In the genomic region with DNA sequence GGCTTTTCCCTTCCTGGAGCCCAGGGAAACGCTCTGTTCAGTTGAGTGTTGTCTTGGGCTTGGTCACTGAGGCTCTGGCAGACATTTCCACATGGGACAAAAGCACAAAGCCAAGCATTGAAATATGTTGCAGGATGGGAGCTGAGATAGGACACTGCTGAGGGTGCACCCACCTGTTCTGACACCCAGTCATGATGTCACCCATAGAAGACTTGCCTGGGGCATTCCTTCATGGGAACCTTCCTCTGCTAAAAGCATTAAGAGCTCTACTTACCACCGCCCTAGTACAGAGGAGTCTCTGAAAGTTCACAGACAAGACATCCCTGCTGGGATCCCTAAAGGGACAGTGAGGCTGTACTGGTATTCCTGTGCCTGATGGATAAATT, we compare ENCODE assay signal across 8 mouse cellular contexts. TPM values are rescaled to one million over a fixed set of nuclear protein-coding genes. Genes with fewer than 3 reads are reported as not detected.
DNase-seq lines count a peak whose midpoint lies in the region; ATAC-seq and TF ChIP-seq lines count a peak whose summit lies in the region.

No protein-coding gene starts in this region.

- H3K36me3 ChIP-seq in kidney, embryonic 15.5 days, result no peaks in the 10 kb centered on the region
- H3K36me3 ChIP-seq in hindbrain, embryonic 13.5 days, result no peaks in the 10 kb centered on the region; the same call in 1 of the 2 replicates
- no peaks in the 10 kb centered on the region for H3K36me3 ChIP-seq in midbrain, embryonic 14.5 days (ENCODE audit: control insufficient read depth, insufficient read depth, low read length)

- no peak for DNase-seq in kidney, adult 8-10 months
- DNase-seq in midbrain, embryonic 14.5 days, result peak; percentile 4
- no peak for DNase-seq in ovary, postnatal 10 days (ENCODE audit: low spot score)
- no peak for DNase-seq in right cerebral cortex, postnatal 14 days
- DNase-seq in spleen, postnatal 36 days (ENCODE audit: low spot score in 2 of 2), result no peak

- no peak overlapping the region for H3K27ac ChIP-seq in kidney, embryonic 15.5 days
- no peak overlapping the region for H3K27ac ChIP-seq in bone marrow macrophage, adult 2 months (ENCODE audit: insufficient read depth, low read depth, low read length)
- H3K27ac ChIP-seq in hindbrain, embryonic 13.5 days, result peak overlapping the region; percentile 99; the same call in 1 of the 2 replicates
- no peak overlapping the region for H3K27ac ChIP-seq in midbrain, embryonic 14.5 days (replicated peaks; ENCODE audit: low read depth, low read length)

- TF ChIP-seq POLR2A in bone marrow macrophage, adult 2 months (IDR thresholded peaks at IDR 0.05; ENCODE audit: borderline replicate concordance, low read depth, low read length), result no peak

- peak overlapping the region; percentile 98 for H3K4me3 ChIP-seq in kidney, embryonic 15.5 days (replicated peaks)
- H3K4me3 ChIP-seq in bone marrow macrophage, adult 2 months (ENCODE audit: insufficient read depth, low read length), result peak overlapping the region; percentile 98
- peak overlapping the region; percentile 80 for H3K4me3 ChIP-seq in hindbrain, embryonic 13.5 days
- H3K4me3 ChIP-seq in midbrain, embryonic 14.5 days (replicated peaks; ENCODE audit: low read depth, low read length), result peak overlapping the region; percentile 92

- peaks cover 21% of the 10 kb centered on the region for H3K4me1 ChIP-seq in kidney, embryonic 15.5 days
- H3K4me1 ChIP-seq in bone marrow macrophage, adult 2 months (ENCODE audit: control insufficient read depth, insufficient read depth, low read length), result peaks cover 15% of the 10 kb centered on the region
- peaks cover 40% of the 10 kb centered on the region for H3K4me1 ChIP-seq in hindbrain, embryonic 13.5 days (replicated peaks)
- peaks cover 17% of the 10 kb centered on the region for H3K4me1 ChIP-seq in midbrain, embryonic 14.5 days (ENCODE audit: control insufficient read depth, insufficient read depth, low read length)

- TF ChIP-seq CTCF in bone marrow macrophage, adult 2 months (IDR thresholded peaks at IDR 0.05; ENCODE audit: low read depth, low read length), result no peak

- no peaks in the 10 kb centered on the region for H3K27me3 ChIP-seq in kidney, embryonic 15.5 days
- no peaks in the 10 kb centered on the region for H3K27me3 ChIP-seq in hindbrain, embryonic 13.5 days
- H3K27me3 ChIP-seq in midbrain, embryonic 14.5 days (ENCODE audit: control insufficient read depth, insufficient read depth, low read length), result no peaks in the 10 kb centered on the region

- H3K9me3 ChIP-seq in kidney, embryonic 15.5 days (replicated peaks), result no peaks in the 10 kb centered on the region
- no peaks in the 10 kb centered on the region for H3K9me3 ChIP-seq in hindbrain, embryonic 13.5 days
- no peaks in the 10 kb centered on the region for H3K9me3 ChIP-seq in midbrain, embryonic 14.5 days (ENCODE audit: control insufficient read depth, low read length)

- ATAC-seq in kidney, embryonic 15.5 days (replicated peaks; ENCODE audit: low FRiP score), result no peak
- no peak for ATAC-seq in hindbrain, embryonic 13.5 days (ENCODE audit: low FRiP score)
- no peak for ATAC-seq in midbrain, embryonic 14.5 days (ENCODE audit: low FRiP score, low TSS enrichment)

- peak overlapping the region; percentile 94 for H3K9ac ChIP-seq in kidney, embryonic 15.5 days
- H3K9ac ChIP-seq in hindbrain, embryonic 13.5 days, result peak overlapping the region; percentile 99
- H3K9ac ChIP-seq in midbrain, embryonic 14.5 days (replicated peaks; ENCODE audit: low read length), result peak overlapping the region; percentile 99

- H3K4me2 ChIP-seq in kidney, embryonic 15.5 days, result peak overlapping the region; percentile 82
- peak overlapping the region; percentile 93 for H3K4me2 ChIP-seq in hindbrain, embryonic 13.5 days
- peak overlapping the region; percentile 93 for H3K4me2 ChIP-seq in midbrain, embryonic 14.5 days (ENCODE audit: low read length)

- 44% methylated on average over 2 of the region's 2 CpGs for WGBS in kidney, embryonic 15.5 days
- 43% methylated on average over 2 of the region's 2 CpGs for WGBS in hindbrain, embryonic 13.5 days
- 55% methylated on average over 2 of the region's 2 CpGs for WGBS in midbrain, embryonic 14.5 days

RNA-seq across cellular contexts. Expression of gene Gm20518, which starts 1.1 kb away (rescaled TPM):
- 0.57 and 1.1 TPM in 2 replicates for polyA plus RNA-seq in kidney, embryonic 15.5 days (2015; fragmentation: Nextera tagmentation; extraction: Ambion mirVana)
- not detected in 2 replicates for polyA plus RNA-seq in bone marrow macrophage, adult 2 months (2012; ENCODE audit: insufficient read depth, insufficient read length, missing spikeins)
- 0.63 and 0.65 TPM in 2 replicates for polyA plus RNA-seq in hindbrain, embryonic 13.5 days (2015; fragmentation: Nextera tagmentation; extraction: Ambion mirVana)
- 0.54 and 0.55 TPM in 2 replicates for polyA plus RNA-seq in midbrain, embryonic 14.5 days (2014; fragmentation: Nextera tagmentation; extraction: Ambion mirVana)

RNA-seq across cellular contexts. Expression of gene Tssk1, which starts 3.7 kb away (rescaled TPM):
- polyA plus RNA-seq in kidney, embryonic 15.5 days (2015; fragmentation: Nextera tagmentation; extraction: Ambion mirVana), result not detected in 2 replicates
- not detected in 2 replicates for polyA plus RNA-seq in bone marrow macrophage, adult 2 months (2012; ENCODE audit: insufficient read depth, insufficient read length, missing spikeins)
- polyA plus RNA-seq in hindbrain, embryonic 13.5 days (2015; fragmentation: Nextera tagmentation; extraction: Ambion mirVana), result 0.05 and 0.10 TPM in 2 replicates
- polyA plus RNA-seq in midbrain, embryonic 14.5 days (2014; fragmentation: Nextera tagmentation; extraction: Ambion mirVana), result 0.08 and 0.09 TPM in 2 replicates

RNA-seq across cellular contexts. Expression of gene Dgcr2, which starts 8.0 kb away (rescaled TPM):
- polyA plus RNA-seq in kidney, embryonic 15.5 days (2015; fragmentation: Nextera tagmentation; extraction: Ambion mirVana), result 86.0 and 91.9 TPM in 2 replicates
- 23.2 and 29.4 TPM in 2 replicates for polyA plus RNA-seq in bone marrow macrophage, adult 2 months (2012; ENCODE audit: insufficient read depth, insufficient read length, missing spikeins)
- polyA plus RNA-seq in hindbrain, embryonic 13.5 days (2015; fragmentation: Nextera tagmentation; extraction: Ambion mirVana), result 94.0 and 101 TPM in 2 replicates
- 104 and 108 TPM in 2 replicates for polyA plus RNA-seq in midbrain, embryonic 14.5 days (2014; fragmentation: Nextera tagmentation; extraction: Ambion mirVana)

RNA-seq across cellular contexts. Expression of gene Tssk2, which starts 8.1 kb away (rescaled TPM):
- polyA plus RNA-seq in kidney, embryonic 15.5 days (2015; fragmentation: Nextera tagmentation; extraction: Ambion mirVana), result 0.12 TPM in 1 of 2 replicates, not detected in the other
- polyA plus RNA-seq in bone marrow macrophage, adult 2 months (2012; ENCODE audit: insufficient read depth, insufficient read length, missing spikeins), result not detected in 2 replicates
- polyA plus RNA-seq in hindbrain, embryonic 13.5 days (2015; fragmentation: Nextera tagmentation; extraction: Ambion mirVana), result not detected in 2 replicates
- not detected in 2 replicates for polyA plus RNA-seq in midbrain, embryonic 14.5 days (2014; fragmentation: Nextera tagmentation; extraction: Ambion mirVana)

RNA-seq across cellular contexts. Expression of gene Ess2, which starts 20.8 kb away (rescaled TPM):
- polyA plus RNA-seq in kidney, embryonic 15.5 days (2015; fragmentation: Nextera tagmentation; extraction: Ambion mirVana), result 39.0 and 42.3 TPM in 2 replicates
- 20.1 and 27.1 TPM in 2 replicates for polyA plus RNA-seq in bone marrow macrophage, adult 2 months (2012; ENCODE audit: insufficient read depth, insufficient read length, missing spikeins)
- polyA plus RNA-seq in hindbrain, embryonic 13.5 days (2015; fragmentation: Nextera tagmentation; extraction: Ambion mirVana), result 47.8 and 53.9 TPM in 2 replicates
- 44.1 and 44.6 TPM in 2 replicates for polyA plus RNA-seq in midbrain, embryonic 14.5 days (2014; fragmentation: Nextera tagmentation; extraction: Ambion mirVana)
